Mouse (Mus musculus) forebrain, postnatal 0 days (tissue): ENCODE results near the gene Slc7a14. TPM values are rescaled to one million over a fixed set of nuclear protein-coding genes. Genes with fewer than 3 reads are reported as not detected.

Experiments used
- ATAC-seq: fragments of 200-750 bp; cut with Nextera tagmentation; 2 replicates; pipeline ENCODE4 v1.8.0; 2017; ENCODE audit warnings: mild to moderate bottlenecking, moderate library complexity
- DNase-seq: peaks from one replicate; pipeline ENCODE4 v3.0.0-alpha.2; 2015
- H3K27ac ChIP-seq: fragments of 300-500 bp; sonication (generic); 2 replicates; pipeline ENCODE4 v1.5.1; 2014; ENCODE audit warnings: low read depth, mild to moderate bottlenecking, antibody characterized with exemption, low read length, moderate library complexity, mixed read lengths
- H3K27me3 ChIP-seq: fragments of 300-500 bp; sonication (generic); 2 replicates; pipeline ENCODE4 v1.6.1; 2014; ENCODE audit warnings: mild to moderate bottlenecking, low read length, mixed read lengths; ENCODE audit not compliant: insufficient read depth
- H3K36me3 ChIP-seq: fragments of 300-500 bp; sonication (generic); 2 replicates; pipeline ENCODE4 v1.6.1; 2014; ENCODE audit warnings: mild to moderate bottlenecking, moderate library complexity; ENCODE audit not compliant: insufficient read depth
- H3K4me1 ChIP-seq: fragments of 300-500 bp; sonication (generic); 2 replicates; pipeline ENCODE4 v1.6.1; 2014; ENCODE audit warnings: antibody characterized with exemption; ENCODE audit not compliant: insufficient read depth
- H3K4me2 ChIP-seq: fragments of 300-500 bp; sonication (generic); 2 replicates; pipeline ENCODE4 v1.6.1; 2014; ENCODE audit warnings: low read depth, mild to moderate bottlenecking, moderate library complexity
- H3K4me3 ChIP-seq: fragments of 300-500 bp; sonication (generic); 2 replicates; pipeline ENCODE4 v1.5.1; 2014; ENCODE audit warnings: low read depth, low read length, mixed read lengths
- H3K9ac ChIP-seq: fragments of 300-500 bp; sonication (generic); 2 replicates; pipeline ENCODE4 v1.6.1; 2014; ENCODE audit warnings: mild to moderate bottlenecking
- H3K9me3 ChIP-seq: fragments of 300-500 bp; sonication (generic); 2 replicates; pipeline ENCODE4 v1.6.1; 2016; ENCODE audit warnings: low read length
- CTCF ChIP-seq: sonication (generic); IDR thresholded peaks from 2 replicates; pipeline ENCODE4 v1.5.1; 2016; ENCODE audit warnings: antibody characterized with exemption, control low read depth, low read depth
- WGBS: fragments of 180-500 bp; shearing (Covaris S2); extraction: QIAGEN DNeasy Blood & Tissue Kit; methylation state at CpG from one replicate; pipeline ENCODE4 v1.1.7; 2014; 5-methylcytosine and 5-hydroxymethylcytosine counted together
- polyA plus RNA-seq: library from polyadenylated mRNA; unstranded; fragments of >200 nt; fragmentation: Nextera tagmentation; extraction: Ambion mirVana; gene quantifications from 2 replicates; pipeline ENCODE4 v1.2.1, GENCODE M21; 2015
- total RNA-seq: library from RNA; depleted of rRNA; stranded (reverse); fragments of >200 nt; gene quantifications from 2 replicates; pipeline ENCODE4 v1.2.3, GENCODE M21; 2014; rRNA removed

Gene Slc7a14
- total RNA-seq: 12.7 and 20.3 TPM in 2 replicates
- 3.2 and 5.7 TPM in 2 replicates for polyA plus RNA-seq

GRCm38 (mm10) chr3:31309934-31310787 lies at the start of gene Slc7a14:
TSS of gene Slc7a14 (minus strand) at chr3:31310378.
- peak; percentile 82 for DNase-seq
- Histone ChIP-seq H3K9me3 (no peaks in the 10 kb centered on the region), H3K4me1 (peaks cover 6% of the 10 kb centered on the region), H3K27me3 (no peaks in the 10 kb centered on the region), H3K27ac (peak within 1 kb of the TSS; percentile 85), H3K4me3 (peak within 1 kb of the TSS; percentile 61), H3K9ac (peak within 1 kb of the TSS; percentile 79), H3K36me3 (no peaks in the 10 kb centered on the region), H3K4me2 (peak within 1 kb of the TSS; percentile 78)
- under 1% methylated on average over 33 of the region's 38 CpGs for WGBS
- 0 out of 2 replicates have a peak, but pooled peaks have one; percentile 1 for TF ChIP-seq CTCF
- peak; percentile 91 for ATAC-seq

DNA sequence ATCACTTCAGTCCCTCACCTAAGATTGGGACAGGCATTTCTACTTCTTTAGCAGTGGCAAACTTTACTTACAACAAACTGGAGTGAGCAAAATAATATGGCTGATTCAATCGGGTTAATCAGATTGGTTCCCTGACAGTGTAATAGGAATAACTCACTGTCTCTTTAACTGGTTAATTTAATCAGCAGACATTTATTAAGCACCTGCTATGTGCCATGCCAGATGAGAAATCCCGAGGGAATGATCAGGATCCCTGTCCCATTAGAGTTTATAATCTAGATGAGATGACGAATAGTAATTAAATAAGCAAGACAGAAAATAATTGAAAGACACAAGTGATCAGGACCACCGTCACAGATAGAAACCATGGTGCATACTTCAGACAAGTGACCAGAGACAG lies 36.4 kb upstream of the Slc7a14 start:
- ATAC-seq: no peak
- TF ChIP-seq CTCF: no peak

GRCm38 (mm10) chr3:31345766-31346165 lies 35.6 kb upstream of the Slc7a14 start:
- no peak overlapping the region for H3K4me2 ChIP-seq
- H3K27me3 ChIP-seq: no peaks in the 10 kb centered on the region
- no peaks in the 10 kb centered on the region for H3K4me1 ChIP-seq
- no peak overlapping the region for H3K4me3 ChIP-seq
- no peak for ATAC-seq
- no peaks in the 10 kb centered on the region for H3K9me3 ChIP-seq
- DNase-seq: no peak
- no peak overlapping the region for H3K27ac ChIP-seq
- H3K9ac ChIP-seq: no peak overlapping the region
- no peaks in the 10 kb centered on the region for H3K36me3 ChIP-seq
- 74% methylated on average over 4 of the region's 4 CpGs for WGBS
- no peak for TF ChIP-seq CTCF

More for the DNA sequence above, 36.4 kb upstream of the Slc7a14 start:
- WGBS: 84% methylated on average over 4 of the region's 4 CpGs
- Histone ChIP-seq H3K27ac (no peak overlapping the region), H3K4me2 (no peak overlapping the region), H3K9me3 (no peaks in the 10 kb centered on the region), H3K4me3 (no peak overlapping the region), H3K4me1 (no peaks in the 10 kb centered on the region), H3K27me3 (no peaks in the 10 kb centered on the region), H3K9ac (no peak overlapping the region), H3K36me3 (no peaks in the 10 kb centered on the region)
- no peak for DNase-seq

- Histone ChIP-seq H3K4me2 (no peak overlapping the region), H3K27ac (no peak overlapping the region), H3K4me1 (no peaks in the 10 kb centered on the region), H3K36me3 (no peaks in the 10 kb centered on the region), H3K9me3 (no peaks in the 10 kb centered on the region), H3K9ac (no peak overlapping the region), H3K27me3 (no peaks in the 10 kb centered on the region), H3K4me3 (no peak overlapping the region)
- no peak for TF ChIP-seq CTCF
- WGBS: 80% methylated on average over 3 of the region's 3 CpGs
- no peak for ATAC-seq
- DNase-seq: no peak
Observed at GRCm38 (mm10) chr3:31339236-31339635, 29.1 kb upstream of the Slc7a14 start.

DNA sequence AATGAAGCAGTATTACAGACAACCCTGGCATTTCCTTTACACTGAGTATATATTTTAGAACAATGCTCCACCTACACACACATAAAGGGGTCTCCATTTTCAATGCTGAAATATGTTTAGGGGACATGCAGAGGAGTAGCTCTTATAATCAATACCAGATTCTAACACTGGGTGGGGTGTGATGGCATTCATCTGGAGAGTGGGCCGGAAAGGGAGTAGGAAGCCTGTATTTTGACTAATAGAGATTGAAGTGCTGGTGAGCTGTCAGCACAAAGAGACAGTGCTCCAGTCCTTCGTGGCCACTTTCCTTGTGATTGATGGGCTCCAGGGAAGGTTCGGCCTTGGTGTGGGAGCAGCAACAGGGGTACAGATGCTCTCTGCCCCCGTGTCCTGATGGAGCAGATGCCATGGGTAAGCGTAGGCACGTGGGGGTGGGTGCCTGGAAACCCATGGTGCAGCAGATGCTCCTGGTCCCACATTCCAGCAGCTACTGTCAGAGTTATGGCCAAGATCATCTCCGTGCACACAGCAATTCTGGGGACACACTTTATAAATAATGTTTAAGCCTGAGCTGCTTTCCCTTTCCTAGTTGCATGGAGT lies 18.2 kb upstream of the Slc7a14 start:
- DNase-seq: no peak
- no peak for TF ChIP-seq CTCF
- H3K4me2 ChIP-seq: no peak overlapping the region
- no peaks in the 10 kb centered on the region for H3K9me3 ChIP-seq
- 79% methylated on average over 7 of the region's 7 CpGs for WGBS
- H3K36me3 ChIP-seq: no peaks in the 10 kb centered on the region
- no peak overlapping the region for H3K27ac ChIP-seq
- no peaks in the 10 kb centered on the region for H3K27me3 ChIP-seq
- H3K9ac ChIP-seq: no peak overlapping the region
- no peak overlapping the region for H3K4me3 ChIP-seq
- no peaks in the 10 kb centered on the region for H3K4me1 ChIP-seq
- ATAC-seq: peak; percentile 74

DNA sequence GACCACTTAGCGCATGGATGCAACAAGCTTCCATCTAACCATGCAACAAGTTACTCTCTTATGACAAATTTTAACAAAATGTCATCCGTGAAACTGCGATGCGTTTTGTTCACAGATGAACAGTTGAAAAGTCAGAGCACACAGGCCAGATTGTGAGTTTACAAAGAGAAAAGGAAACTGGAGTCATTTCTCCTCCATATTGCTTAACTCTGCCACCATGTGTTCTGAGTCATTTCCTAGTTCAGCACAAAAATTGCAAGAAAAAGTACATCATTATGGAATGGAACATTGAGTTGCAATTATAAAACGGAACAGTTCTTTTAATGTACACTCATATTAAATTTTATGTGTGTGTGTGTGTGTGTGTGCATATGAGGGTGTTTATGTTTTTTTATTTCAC lies 17.6 kb upstream of the Slc7a14 start:
- Histone ChIP-seq H3K9ac (no peak overlapping the region), H3K4me1 (no peaks in the 10 kb centered on the region), H3K27ac (no peak overlapping the region), H3K4me3 (no peak overlapping the region), H3K36me3 (no peaks in the 10 kb centered on the region), H3K9me3 (no peaks in the 10 kb centered on the region), H3K4me2 (no peak overlapping the region), H3K27me3 (no peaks in the 10 kb centered on the region)
- no peak for TF ChIP-seq CTCF
- ATAC-seq (peak; percentile 39; the same call in 1 of the 2 replicates), DNase-seq (no peak)
- WGBS: 87% methylated on average over 5 of the region's 5 CpGs

DNA sequence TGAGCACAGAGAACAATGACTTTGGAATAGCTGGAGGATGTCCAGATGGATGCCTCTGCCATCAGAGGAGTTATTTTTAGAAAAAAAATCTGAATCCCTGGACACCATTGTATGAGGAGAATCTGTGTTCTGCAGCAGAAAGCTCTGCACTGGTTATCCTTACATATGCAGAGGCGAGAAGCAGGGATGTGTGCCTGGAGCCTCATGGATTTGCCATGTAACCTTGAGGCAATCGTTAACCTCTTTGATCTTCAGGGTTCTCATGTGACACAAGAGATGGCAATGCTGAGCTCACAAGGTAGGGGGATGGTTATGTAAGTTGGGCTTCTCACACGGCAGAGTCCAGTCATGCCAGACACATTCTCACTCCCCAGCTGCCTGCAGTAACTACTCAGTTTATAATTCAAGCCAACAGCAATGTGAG lies 14.1 kb upstream of the Slc7a14 start:
- Histone ChIP-seq H3K4me3 (no peak overlapping the region), H3K27me3 (no peaks in the 10 kb centered on the region), H3K36me3 (no peaks in the 10 kb centered on the region), H3K4me2 (no peak overlapping the region), H3K9me3 (no peaks in the 10 kb centered on the region), H3K27ac (no peak overlapping the region), H3K9ac (no peak overlapping the region), H3K4me1 (no peaks in the 10 kb centered on the region)
- 71% methylated on average over 3 of the region's 3 CpGs for WGBS
- peak; percentile 27 for DNase-seq
- no peak for TF ChIP-seq CTCF
- ATAC-seq: peak; percentile 42; the same call in 1 of the 2 replicates
